Mouse (Mus musculus) heart, postnatal 0 days (tissue): ENCODE data around the gene Ficd. TPM values are rescaled to one million over a fixed set of nuclear protein-coding genes. Genes with fewer than 3 reads are reported as not detected.
A peak's percentile ranks its signal among the peaks of the same experiment; 100 is the strongest.

Source experiments
- ATAC-seq: fragments of 200-750 bp; cut with Nextera tagmentation; 2 replicates; pipeline ENCODE4 v1.8.0; 2017; ENCODE audit warnings: low read depth, moderate number of reproducible peaks, moderate library complexity; ENCODE audit not compliant: insufficient read depth
- DNase-seq: peaks from one replicate; pipeline ENCODE4 v3.0.0-alpha.2; 2016; ENCODE audit warnings: low spot score
- H3K27ac ChIP-seq: fragments of 300-500 bp; sonication (generic); 2 replicates; pipeline ENCODE4 v1.5.1; 2014; ENCODE audit warnings: low read depth, mild to moderate bottlenecking
- H3K27me3 ChIP-seq: fragments of 300-500 bp; sonication (generic); 2 replicates; pipeline ENCODE4 v1.6.1; 2014; ENCODE audit warnings: low read length, mixed read lengths; ENCODE audit not compliant: control insufficient read depth, insufficient read depth
- H3K36me3 ChIP-seq: fragments of 300-500 bp; sonication (generic); replicated peaks from 2 replicates; pipeline ENCODE4 v1.6.1; 2014; ENCODE audit warnings: low read length, mixed read lengths; ENCODE audit not compliant: control insufficient read depth, insufficient read depth
- H3K4me1 ChIP-seq: fragments of 300-500 bp; sonication (generic); 2 replicates; pipeline ENCODE4 v1.6.1; 2014; ENCODE audit warnings: antibody characterized with exemption; ENCODE audit not compliant: control insufficient read depth, insufficient read depth
- H3K4me2 ChIP-seq: fragments of 300-500 bp; sonication (generic); 2 replicates; pipeline ENCODE4 v1.6.1; 2014; ENCODE audit warnings: low read depth, mild to moderate bottlenecking, low read length, moderate library complexity
- H3K4me3 ChIP-seq: fragments of 300-500 bp; sonication (generic); 2 replicates; pipeline ENCODE4 v1.5.1; 2014; ENCODE audit warnings: low read depth, low read length
- H3K9ac ChIP-seq: fragments of 300-500 bp; sonication (generic); replicated peaks from 2 replicates; pipeline ENCODE4 v1.6.1; 2014; ENCODE audit warnings: low read depth, low read length, mixed read lengths
- H3K9me3 ChIP-seq: fragments of 300-500 bp; sonication (generic); replicated peaks from 2 replicates; pipeline ENCODE4 v1.6.1; 2016; ENCODE audit warnings: low read length; ENCODE audit not compliant: control insufficient read depth
- CTCF ChIP-seq: IDR thresholded peaks from 2 replicates; pipeline ENCODE4 v1.5.1; 2016; ENCODE audit warnings: antibody characterized with exemption, control low read depth, low read depth
- EP300 ChIP-seq: IDR thresholded peaks from 2 replicates; pipeline ENCODE4 v1.6.1; 2016; ENCODE audit warnings: antibody characterized with exemption, low read depth
- WGBS: fragments of 180-500 bp; shearing (Covaris S2); extraction: QIAGEN DNeasy Blood & Tissue Kit; methylation state at CpG from one replicate; pipeline ENCODE4 v1.1.7; 2014; 5-methylcytosine and 5-hydroxymethylcytosine counted together
- polyA plus RNA-seq: library from polyadenylated mRNA; unstranded; fragments of >200 nt; fragmentation: Nextera tagmentation; extraction: Ambion mirVana; gene quantifications from 2 replicates; pipeline ENCODE4 v1.2.1, GENCODE M21; 2015
- total RNA-seq: library from RNA; depleted of rRNA; stranded (reverse); fragments of >200 nt; gene quantifications from 2 replicates; pipeline ENCODE4 v1.2.3, GENCODE M21; 2014; ENCODE audit warnings: low replicate concordance

Gene Ficd
- total and polyA plus RNA-seq, 2 experiments from 2014 or later: 4.1 to 5.5 TPM

- Histone ChIP-seq H3K9ac (no peak overlapping the region), H3K4me1 (no peaks in the 10 kb centered on the region), H3K36me3 (peaks cover 84% of the 10 kb centered on the region), H3K27me3 (no peaks in the 10 kb centered on the region), H3K27ac (no peak overlapping the region), H3K4me2 (no peak overlapping the region), H3K4me3 (no peak overlapping the region), H3K9me3 (no peaks in the 10 kb centered on the region)
- WGBS: 89% methylated on average over 2 of the region's 2 CpGs
- DNase-seq: no peak
- ATAC-seq: no peak
- TF ChIP-seq EP300: no peak
- no peak for TF ChIP-seq CTCF
Measured at GRCm38 (mm10) chr5:113761585-113761984, 26.0 kb downstream of the Ficd start.

GRCm38 (mm10) chr5:113764426-113764825 is 28.8 kb downstream of the Ficd start:
- Histone ChIP-seq H3K36me3 (peaks cover 71% of the 10 kb centered on the region), H3K9ac (no peak overlapping the region), H3K27me3 (no peaks in the 10 kb centered on the region), H3K4me3 (no peak overlapping the region), H3K27ac (no peak overlapping the region), H3K4me2 (no peak overlapping the region), H3K9me3 (no peaks in the 10 kb centered on the region), H3K4me1 (no peaks in the 10 kb centered on the region)
- no peak for ATAC-seq
- DNase-seq: no peak
- TF ChIP-seq EP300 (no peak), CTCF (no peak)
- 87% methylated on average over 7 of the region's 7 CpGs for WGBS

- H3K4me1 ChIP-seq: peaks cover 8% of the 10 kb centered on the region
- H3K27me3 ChIP-seq: no peaks in the 10 kb centered on the region
- H3K9me3 ChIP-seq: no peaks in the 10 kb centered on the region
- no peak for ATAC-seq
- DNase-seq: no peak
- no peak overlapping the region for H3K4me3 ChIP-seq
- WGBS: 77% methylated on average over 13 of the region's 13 CpGs
- H3K4me2 ChIP-seq: no peak overlapping the region
- TF ChIP-seq CTCF (no peak), EP300 (no peak)
- H3K36me3 ChIP-seq: peaks cover 57% of the 10 kb centered on the region
- H3K27ac ChIP-seq: 0 out of 2 replicates have a peak overlapping the region, but pooled peaks have one; percentile 11
- no peak overlapping the region for H3K9ac ChIP-seq
Measured at GRCm38 (mm10) chr5:113765641-113766526, 30.3 kb downstream of the Ficd start.

- 89% methylated on average over 8 of the region's 8 CpGs for WGBS
Measured at GRCm38 (mm10) chr5:113768806-113769205, 33.2 kb downstream of the Ficd start.

GRCm38 (mm10) chr5:113771213-113772162 is 35.9 kb downstream of the Ficd start:
- H3K9ac ChIP-seq: peak overlapping the region; percentile 72
- H3K4me3 ChIP-seq: peak overlapping the region; percentile 79
- under 1% methylated on average over 94 of the region's 97 CpGs for WGBS
- H3K4me2 ChIP-seq: peak overlapping the region; percentile 97
- DNase-seq (peak; percentile 94), ATAC-seq (peak; percentile 79)
- no peaks in the 10 kb centered on the region for H3K9me3 ChIP-seq
- H3K27ac ChIP-seq: peak overlapping the region; percentile 97
- TF ChIP-seq EP300 (peak; percentile 98), CTCF (no peak)
- no peaks in the 10 kb centered on the region for H3K27me3 ChIP-seq
- H3K4me1 ChIP-seq: peaks cover 14% of the 10 kb centered on the region
- peaks cover 39% of the 10 kb centered on the region for H3K36me3 ChIP-seq

More at GRCm38 (mm10) chr5:113768806-113769205, 33.2 kb downstream of the Ficd start:
- H3K4me1 ChIP-seq: peaks cover 14% of the 10 kb centered on the region
- H3K4me3 ChIP-seq: no peak overlapping the region
- H3K4me2 ChIP-seq: no peak overlapping the region
- H3K27ac ChIP-seq: no peak overlapping the region
- H3K9me3 ChIP-seq: no peaks in the 10 kb centered on the region
- H3K27me3 ChIP-seq: no peaks in the 10 kb centered on the region
- ATAC-seq (no peak), DNase-seq (no peak)
- TF ChIP-seq CTCF (no peak), EP300 (no peak)
- no peak overlapping the region for H3K9ac ChIP-seq
- H3K36me3 ChIP-seq: peaks cover 29% of the 10 kb centered on the region; the same call in 1 of the 2 replicates
